Mouse (Mus musculus) mouse trophoblast stem cell (cell line): ENCODE results near the gene Frmd5.
"Not testable (repeated sequence)": the region's sequence is repeated elsewhere in the genome, so short reads cannot be mapped to it uniquely, and the experiment has no call there.

Experiments
- in situ Hi-C, 2 experiments: fragments of 300-500 bp; cut with MseI, MboI; formaldehyde crosslinking; loops; 2 replicates in 1 of 2; 3 replicates in 1 of 2; pipeline ENCODE4 v1.15.1; 2025

The Frmd5 gene

GRCm38 (mm10) chr2:121505942-121506882, 300.7 kb downstream of the Frmd5 start, which contains the start of the genes Mfap1a and Wdr76:
Mfap1a (minus strand) TSS chr2:121506665.
Wdr76 (plus strand) TSS chr2:121506723.
- in situ Hi-C loops, result not testable (repeated sequence)

GRCm38 (mm10) chr2:121501550-121501949, 305.3 kb downstream of the Frmd5 start:
- in situ Hi-C loops, result not testable (repeated sequence)
